Mouse (Mus musculus): ENCODE measurements at regions not wholly inside any gene's neighbourhood (a gene's known extent, or its start where the extent isn't known, plus 50 kb on each side); places are given as distances from the start of the nearest gene placed in this dataset.

GRCm38 (mm10) chr10:92426443-92426842 lies 295.8 kb downstream of the Nedd1 start:
- TF ChIP-seq CTCF (IDR thresholded peaks at IDR 0.05; ENCODE audit: control insufficient read depth, insufficient read depth, insufficient replicate concordance, low read depth, low read length) = no peak
- no peak for TF ChIP-seq POLR2A (IDR thresholded peaks at IDR 0.05; ENCODE audit: control insufficient read depth, low read depth, low read length)

Data from testis, adult 2 months (tissue).